Mouse (Mus musculus) liver, embryonic 15.5 days (tissue): ENCODE results near the gene Gm44973. TPM values are rescaled to one million over a fixed set of nuclear protein-coding genes. Genes with fewer than 3 reads are reported as not detected.

Source experiments
- ATAC-seq: fragments of 200-750 bp; cut with Nextera tagmentation; 2 replicates; pipeline ENCODE4 v1.8.0; 2017; ENCODE audit warnings: moderate number of reproducible peaks, mild to moderate bottlenecking, moderate library complexity; ENCODE audit not compliant: insufficient read depth
- H3K27ac ChIP-seq: fragments of 300-500 bp; sonication (generic); replicated peaks from 2 replicates; pipeline ENCODE4 v1.5.1; 2015; ENCODE audit warnings: mild to moderate bottlenecking, inconsistent platforms
- H3K27me3 ChIP-seq: fragments of 300-500 bp; sonication (generic); 2 replicates; pipeline ENCODE4 v1.6.1; 2015; ENCODE audit warnings: mild to moderate bottlenecking, inconsistent platforms
- H3K36me3 ChIP-seq: fragments of 300-500 bp; sonication (generic); replicated peaks from 2 replicates; pipeline ENCODE4 v1.6.1; 2015; ENCODE audit warnings: moderate library complexity, mild to moderate bottlenecking, inconsistent platforms
- H3K4me1 ChIP-seq: fragments of 300-500 bp; sonication (generic); replicated peaks from 2 replicates; pipeline ENCODE4 v1.6.1; 2015; ENCODE audit warnings: inconsistent platforms
- H3K4me2 ChIP-seq: fragments of 300-500 bp; sonication (generic); 2 replicates; pipeline ENCODE4 v1.6.1; 2015; ENCODE audit warnings: moderate library complexity, mild to moderate bottlenecking, inconsistent platforms
- H3K4me3 ChIP-seq: fragments of 300-500 bp; sonication (generic); replicated peaks from 2 replicates; pipeline ENCODE4 v1.5.1; 2015; ENCODE audit warnings: mild to moderate bottlenecking, inconsistent platforms
- H3K9ac ChIP-seq: fragments of 300-500 bp; sonication (generic); 2 replicates; pipeline ENCODE4 v1.6.1; 2015; ENCODE audit warnings: moderate library complexity, mild to moderate bottlenecking, inconsistent platforms
- H3K9me3 ChIP-seq: fragments of 300-500 bp; sonication (generic); replicated peaks from 2 replicates; pipeline ENCODE4 v1.6.1; 2016; ENCODE audit warnings: inconsistent platforms
- WGBS: fragments of 180-500 bp; shearing (Covaris S2); methylation state at CpG from one replicate; pipeline ENCODE4 v1.1.7; 2015; ENCODE audit warnings: mixed read lengths; ENCODE audit not compliant: insufficient replicate concordance; 5-methylcytosine and 5-hydroxymethylcytosine counted together
- polyA plus RNA-seq: library from polyadenylated mRNA; unstranded; fragments of >200 nt; fragmentation: Nextera tagmentation; extraction: Ambion mirVana; gene quantifications from 2 replicates; pipeline ENCODE4 v1.2.1, GENCODE M21; 2015

Gm44973 gene
- polyA plus RNA-seq, 1 experiment from 2014 or later: 0.53 TPM

GRCm38 (mm10) chr7:5036136-5036535, 20.8 kb downstream of the Gm44973 start:
- no peak overlapping the region for H3K27ac ChIP-seq
- H3K4me3 ChIP-seq: no peak overlapping the region
- no peak overlapping the region for H3K9ac ChIP-seq
- H3K9me3 ChIP-seq: peaks cover 4% of the 10 kb centered on the region
- peaks cover 23% of the 10 kb centered on the region for H3K4me1 ChIP-seq
- H3K4me2 ChIP-seq: no peak overlapping the region
- H3K36me3 ChIP-seq: peaks cover 37% of the 10 kb centered on the region
- H3K27me3 ChIP-seq: no peaks in the 10 kb centered on the region
- 80% methylated on average over 9 of the region's 9 CpGs for WGBS
- no peak for ATAC-seq

- Histone ChIP-seq H3K4me1 (peaks cover 23% of the 10 kb centered on the region), H3K27me3 (no peaks in the 10 kb centered on the region), H3K27ac (no peak overlapping the region), H3K9ac (no peak overlapping the region), H3K9me3 (no peaks in the 10 kb centered on the region), H3K36me3 (peaks cover 28% of the 10 kb centered on the region), H3K4me3 (no peak overlapping the region), H3K4me2 (no peak overlapping the region)
- WGBS: 90% methylated on average over 7 of the region's 7 CpGs
- no peak for ATAC-seq
Observed at GRCm38 (mm10) chr7:5037026-5037425, 21.7 kb downstream of the Gm44973 start.

- Histone ChIP-seq H3K9me3 (no peaks in the 10 kb centered on the region), H3K27ac (peak overlapping the region; percentile 96), H3K9ac (peak overlapping the region; percentile 85; the same call in 1 of the 2 replicates), H3K4me3 (peak overlapping the region; percentile 91), H3K27me3 (no peaks in the 10 kb centered on the region), H3K4me1 (peaks cover 23% of the 10 kb centered on the region), H3K4me2 (peak overlapping the region; percentile 81), H3K36me3 (peaks cover 24% of the 10 kb centered on the region)
- WGBS: 71% methylated on average over 8 of the region's 8 CpGs
- ATAC-seq: no peak
Observed at GRCm38 (mm10) chr7:5037467-5037866, 22.2 kb downstream of the Gm44973 start.

GRCm38 (mm10) chr7:5038109-5038732, 22.9 kb downstream of the Gm44973 start, which contains the start of gene Zfp784:
Zfp784 (minus strand) TSS chr7:5038446.
- Histone ChIP-seq H3K4me2 (peak within 1 kb of the TSS; percentile 81), H3K9me3 (no peaks in the 10 kb centered on the region), H3K4me3 (peak within 1 kb of the TSS; percentile 91), H3K36me3 (peaks cover 16% of the 10 kb centered on the region), H3K27me3 (no peaks in the 10 kb centered on the region), H3K27ac (peak within 1 kb of the TSS; percentile 96), H3K4me1 (peaks cover 23% of the 10 kb centered on the region), H3K9ac (peak within 1 kb of the TSS; percentile 85)
- peak; percentile 98 for ATAC-seq
- under 1% methylated on average over 48 of the region's 48 CpGs for WGBS

GRCm38 (mm10) chr7:5038940-5039339, 23.6 kb downstream of the Gm44973 start:
- H3K4me1 ChIP-seq: peaks cover 23% of the 10 kb centered on the region
- H3K4me3 ChIP-seq: peak overlapping the region; percentile 91
- peak overlapping the region; percentile 96 for H3K27ac ChIP-seq
- peaks cover 9% of the 10 kb centered on the region for H3K36me3 ChIP-seq
- H3K4me2 ChIP-seq: peak overlapping the region; percentile 81
- no peaks in the 10 kb centered on the region for H3K9me3 ChIP-seq
- H3K27me3 ChIP-seq: no peaks in the 10 kb centered on the region
- no peak for ATAC-seq
- H3K9ac ChIP-seq: peak overlapping the region; percentile 85
- WGBS: 21% methylated on average over 5 of the region's 5 CpGs

GRCm38 (mm10) chr7:5044981-5045380, 29.7 kb downstream of the Gm44973 start:
- no peak overlapping the region for H3K27ac ChIP-seq
- 24% methylated on average over 2 of the region's 2 CpGs for WGBS

GRCm38 (mm10) chr7:5046112-5046511, 30.8 kb downstream of the Gm44973 start:
- no peak for ATAC-seq
- no peak overlapping the region for H3K4me3 ChIP-seq
- no peak overlapping the region for H3K4me2 ChIP-seq
- no peak overlapping the region for H3K9ac ChIP-seq
- H3K9me3 ChIP-seq: no peaks in the 10 kb centered on the region
- H3K4me1 ChIP-seq: peaks cover 5% of the 10 kb centered on the region; the same call in 1 of the 2 replicates
- 64% methylated on average over 2 of the region's 2 CpGs for WGBS
- H3K36me3 ChIP-seq: no peaks in the 10 kb centered on the region
- no peak overlapping the region for H3K27ac ChIP-seq
- H3K27me3 ChIP-seq: peaks cover 30% of the 10 kb centered on the region

More at GRCm38 (mm10) chr7:5044981-5045380, 29.7 kb downstream of the Gm44973 start:
- ATAC-seq: no peak
- H3K9me3 ChIP-seq: no peaks in the 10 kb centered on the region
- no peak overlapping the region for H3K4me2 ChIP-seq
- no peaks in the 10 kb centered on the region for H3K36me3 ChIP-seq
- no peak overlapping the region for H3K4me3 ChIP-seq
- no peaks in the 10 kb centered on the region; the same call in 1 of the 2 replicates for H3K4me1 ChIP-seq
- H3K27me3 ChIP-seq: peaks cover 19% of the 10 kb centered on the region
- H3K9ac ChIP-seq: no peak overlapping the region

GRCm38 (mm10) chr7:5047313-5047712, 32.0 kb downstream of the Gm44973 start:
- Histone ChIP-seq H3K4me2 (no peak overlapping the region), H3K4me3 (no peak overlapping the region), H3K4me1 (peaks cover 12% of the 10 kb centered on the region; the same call in 1 of the 2 replicates), H3K36me3 (no peaks in the 10 kb centered on the region), H3K9ac (no peak overlapping the region), H3K27me3 (peaks cover 42% of the 10 kb centered on the region), H3K9me3 (no peaks in the 10 kb centered on the region), H3K27ac (no peak overlapping the region)
- WGBS: 6% methylated on average over 2 of the region's 2 CpGs
- no peak for ATAC-seq

- Histone ChIP-seq H3K4me2 (peak within 1 kb of the TSS; percentile 72), H3K36me3 (no peaks in the 10 kb centered on the region), H3K9me3 (no peaks in the 10 kb centered on the region), H3K9ac (peak within 1 kb of the TSS; percentile 50), H3K4me3 (peak within 1 kb of the TSS; percentile 61), H3K27ac (no peak within 1 kb of the TSS), H3K4me1 (peaks cover 22% of the 10 kb centered on the region), H3K27me3 (peaks cover 84% of the 10 kb centered on the region)
- 1% methylated on average over 65 of the region's 65 CpGs for WGBS
- ATAC-seq: peak; percentile 61
Observed at GRCm38 (mm10) chr7:5051193-5052192, 36.2 kb downstream of the Gm44973 start, which contains the start of gene Zfp580. Zfp580 (plus strand) TSS chr7:5051538.

- Histone ChIP-seq H3K9me3 (no peaks in the 10 kb centered on the region), H3K4me1 (peaks cover 27% of the 10 kb centered on the region), H3K4me3 (peak overlapping the region; percentile 61; the same call in 1 of the 2 replicates), H3K9ac (no peak overlapping the region), H3K27ac (no peak overlapping the region), H3K4me2 (0 out of 2 replicates have a peak overlapping the region, but pooled peaks have one; percentile 36), H3K27me3 (peaks cover 93% of the 10 kb centered on the region), H3K36me3 (no peaks in the 10 kb centered on the region)
- no peak for ATAC-seq
- WGBS: 4% methylated on average over 12 of the region's 12 CpGs
Observed at GRCm38 (mm10) chr7:5052438-5052837, 37.1 kb downstream of the Gm44973 start.

GRCm38 (mm10) chr7:5052931-5053343, 37.6 kb downstream of the Gm44973 start:
- H3K9me3 ChIP-seq: no peaks in the 10 kb centered on the region
- H3K4me3 ChIP-seq: peak overlapping the region; percentile 14; the same call in 1 of the 2 replicates
- no peaks in the 10 kb centered on the region for H3K36me3 ChIP-seq
- no peak for ATAC-seq
- peaks cover 98% of the 10 kb centered on the region for H3K27me3 ChIP-seq
- H3K4me1 ChIP-seq: peaks cover 27% of the 10 kb centered on the region
- WGBS: 5% methylated on average over 45 of the region's 45 CpGs
- no peak overlapping the region for H3K27ac ChIP-seq
- peak overlapping the region; percentile 36 for H3K4me2 ChIP-seq
- no peak overlapping the region for H3K9ac ChIP-seq
